Mouse (Mus musculus) kidney, postnatal 25 days (tissue): ENCODE results near the gene Mri1.

Source experiments
- DNase-seq, 2 experiments: peaks; one replicate each; pipeline ENCODE4 v3.0.0; 2021; ENCODE audit warnings: mixed read lengths in 2 of 2

Mri1 gene

DNA sequence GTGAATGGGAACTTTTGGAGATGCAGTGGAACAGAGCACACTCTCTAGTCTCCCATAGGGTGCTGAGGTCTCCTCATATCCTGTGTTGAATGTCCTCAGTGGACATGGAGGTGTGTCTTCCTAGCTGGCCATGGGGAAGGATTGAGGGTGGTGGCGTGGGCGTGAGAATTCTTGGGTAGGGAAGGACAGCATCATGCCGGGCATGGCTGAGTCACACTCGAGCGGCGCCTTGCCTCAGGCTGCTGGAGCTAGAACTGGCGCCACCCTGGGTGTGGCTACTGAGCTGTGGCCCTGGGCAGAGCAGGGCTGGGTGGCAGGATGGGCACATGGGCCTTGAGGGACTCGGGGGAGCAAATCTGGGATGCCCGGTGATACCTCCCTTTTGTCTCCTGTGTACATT is 54.7 kb downstream of the Mri1 start:
- peak; percentile 55 to 82 for DNase-seq

- peak; percentile 73 to 92 for DNase-seq
Observed at GRCm38 (mm10) chr8:84201545-84202245, 55.4 kb downstream of the Mri1 start.

GRCm38 (mm10) chr8:84200652-84201544 is 56.2 kb downstream of the Mri1 start:
- DNase-seq: peak; percentile 79 to 91

DNA sequence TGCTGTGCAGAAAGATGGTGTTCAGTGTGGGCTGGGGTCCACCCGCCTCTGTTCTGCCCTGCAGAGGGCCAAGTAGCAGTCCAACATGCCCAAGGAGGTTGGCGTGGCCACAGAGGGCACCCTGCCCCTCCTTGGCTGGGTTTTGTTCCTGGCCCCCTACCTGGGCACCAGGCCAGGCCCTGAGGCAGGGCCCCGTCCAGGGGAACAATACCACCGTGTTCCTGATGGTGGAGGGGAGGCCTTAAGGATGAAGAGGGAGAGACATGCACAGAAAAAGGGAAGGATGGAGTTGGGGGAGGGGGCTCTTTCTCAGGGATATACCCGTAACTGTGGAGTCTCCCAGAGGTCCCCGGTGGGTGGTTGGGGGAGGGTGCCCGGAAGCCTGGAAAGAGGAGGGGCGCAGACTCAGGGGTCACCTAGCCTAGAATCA is 57.0 kb downstream of the Mri1 start:
- DNase-seq: no peak
